In genomic region chr7:25649839-25650238, GRCm38 (mm10) we compare ENCODE assay signal across 19 mouse cellular contexts. TPM values are rescaled to one million over a fixed set of nuclear protein-coding genes. Genes with fewer than 3 reads are reported as not detected.
DNase-seq lines count a peak whose midpoint lies in the region; ATAC-seq and TF ChIP-seq lines count a peak whose summit lies in the region.
"Had no signal": no experiment of that assay in that cellular context is flagged by ENCODE, and none has a peak within 500 bp of the region (broad histone marks: within the 10 kb centered on the region; RNA-seq: fewer than 3 reads in every experiment).

No protein-coding gene starts in this region.

- DNase-seq in heart, embryonic 10.5 days (ENCODE audit: low spot score), result no peak
- no peak for DNase-seq in spleen, adult 2 months (ENCODE audit: low read depth in 1 of 2, low spot score in 2 of 2)
- DNase-seq in spleen, postnatal 14 days (ENCODE audit: low spot score in 2 of 2), result no peak
- no peak for DNase-seq in liver, embryonic 13.5 days
- no peak for DNase-seq in adrenal gland, postnatal 10 days
- DNase-seq in urinary bladder, postnatal 25 days (ENCODE audit: low spot score), result no peak
- DNase-seq: cerebellum, adult 9-10 months; gastrocnemius, postnatal 10 days; lung, embryonic 14.5 days; right cerebral cortex, postnatal 4 days had no signal

- H3K4me3 ChIP-seq in heart, embryonic 11.5 days (ENCODE audit: low read depth, low read length), result no peak overlapping the region
- no peak overlapping the region for H3K4me3 ChIP-seq in heart, embryonic 10.5 days
- no peak overlapping the region for H3K4me3 ChIP-seq in spleen, adult 2 months (ENCODE audit: extremely low read depth, insufficient read depth, insufficient read length)
- no peak overlapping the region for H3K4me3 ChIP-seq in liver, embryonic 13.5 days (replicated peaks)
- H3K4me3 ChIP-seq: forebrain, embryonic 13.5 days; hindbrain, embryonic 15.5 days had no signal

- no peaks in the 10 kb centered on the region for H3K9me3 ChIP-seq in heart, embryonic 11.5 days (replicated peaks; ENCODE audit: control insufficient read depth, low read length)
- no peaks in the 10 kb centered on the region for H3K9me3 ChIP-seq in heart, embryonic 10.5 days
- H3K9me3 ChIP-seq in liver, embryonic 13.5 days (replicated peaks), result no peaks in the 10 kb centered on the region
- H3K9me3 ChIP-seq: forebrain, embryonic 13.5 days; G1E; hindbrain, embryonic 15.5 days had no signal

- no peak overlapping the region for H3K27ac ChIP-seq in heart, embryonic 11.5 days (ENCODE audit: low read depth, low read length)
- H3K27ac ChIP-seq in heart, embryonic 10.5 days, result no peak overlapping the region
- peak overlapping the region; percentile 78 for H3K27ac ChIP-seq in spleen, adult 2 months (ENCODE audit: insufficient read depth, low read length)
- peak overlapping the region; percentile 43 for H3K27ac ChIP-seq in liver, embryonic 13.5 days
- H3K27ac ChIP-seq: forebrain, embryonic 13.5 days; hindbrain, embryonic 15.5 days; kidney, postnatal 0 days had no signal

- H3K4me1 ChIP-seq in heart, embryonic 11.5 days (ENCODE audit: control insufficient read depth, insufficient read depth, low read length), result no peaks in the 10 kb centered on the region
- H3K4me1 ChIP-seq in heart, embryonic 10.5 days, result 0 out of 2 replicates have a peak, but pooled peaks cover 3% of the 10 kb centered on the region
- H3K4me1 ChIP-seq in spleen, adult 2 months (ENCODE audit: control insufficient read depth, insufficient read depth, insufficient read length), result peaks cover 35% of the 10 kb centered on the region; the same call in 1 of the 2 replicates
- H3K4me1 ChIP-seq in liver, embryonic 13.5 days (replicated peaks), result peaks cover 20% of the 10 kb centered on the region
- H3K4me1 ChIP-seq: forebrain, embryonic 13.5 days; hindbrain, embryonic 15.5 days had no signal

- ATAC-seq in heart, embryonic 11.5 days (replicated peaks; ENCODE audit: insufficient number of reproducible peaks, low FRiP score, low TSS enrichment), result no peak
- no peak for ATAC-seq in liver, embryonic 13.5 days (ENCODE audit: low read depth)
- ATAC-seq in megakaryocyte-erythroid progenitor cell, adult 5-6 weeks (replicated peaks; ENCODE audit: low FRiP score, low TSS enrichment, poor library complexity, severe bottlenecking), result peak; percentile 49
- ATAC-seq: forebrain, embryonic 13.5 days; intestine, postnatal 0 days had no signal

- no peak for TF ChIP-seq POLR2A in spleen, adult 2 months (IDR thresholded peaks at IDR 0.05; ENCODE audit: low read depth, low read length)

- H3K9ac ChIP-seq in heart, embryonic 11.5 days (ENCODE audit: low read depth, low read length), result 0 out of 2 replicates have a peak overlapping the region, but pooled peaks have one; percentile 6
- H3K9ac ChIP-seq in liver, embryonic 13.5 days, result no peak overlapping the region
- H3K9ac ChIP-seq: forebrain, embryonic 13.5 days; hindbrain, embryonic 15.5 days; lung, embryonic 14.5 days had no signal

- WGBS in heart, embryonic 11.5 days (ENCODE audit: insufficient replicate concordance), result 72% methylated on average over 5 of the region's 5 CpGs
- 73% methylated on average over 5 of the region's 5 CpGs for WGBS in heart, embryonic 10.5 days
- WGBS in spleen, adult 2 months, result 23% methylated on average over 5 of the region's 5 CpGs
- 20% methylated on average over 5 of the region's 5 CpGs for WGBS in liver, embryonic 13.5 days (ENCODE audit: insufficient replicate concordance)

- H3K4me2 ChIP-seq in heart, embryonic 11.5 days, result no peak overlapping the region
- no peak overlapping the region for H3K4me2 ChIP-seq in liver, embryonic 13.5 days
- H3K4me2 ChIP-seq: forebrain, embryonic 13.5 days; hindbrain, embryonic 15.5 days; lung, embryonic 14.5 days; midbrain, embryonic 11.5 days had no signal

- TF ChIP-seq CTCF in spleen, adult 2 months (IDR thresholded peaks at IDR 0.05; ENCODE audit: extremely low read depth, insufficient read depth, insufficient read length, insufficient replicate concordance), result no peak

- no peaks in the 10 kb centered on the region for H3K27me3 ChIP-seq in heart, embryonic 11.5 days (ENCODE audit: control insufficient read depth, insufficient read depth, low read length)
- no peaks in the 10 kb centered on the region for H3K27me3 ChIP-seq in heart, embryonic 10.5 days (ENCODE audit: insufficient read depth, poor library complexity, severe bottlenecking)
- no peaks in the 10 kb centered on the region for H3K27me3 ChIP-seq in spleen, adult 2 months (ENCODE audit: control insufficient read depth, insufficient read depth, low read length)
- no peaks in the 10 kb centered on the region for H3K27me3 ChIP-seq in liver, embryonic 13.5 days
- H3K27me3 ChIP-seq: forebrain, embryonic 13.5 days; hindbrain, embryonic 15.5 days had no signal

- no peaks in the 10 kb centered on the region for H3K36me3 ChIP-seq in heart, embryonic 11.5 days (ENCODE audit: control insufficient read depth, insufficient read depth, low read length)
- H3K36me3 ChIP-seq in heart, embryonic 10.5 days, result no peaks in the 10 kb centered on the region
- H3K36me3 ChIP-seq in spleen, adult 2 months (ENCODE audit: control insufficient read depth, insufficient read depth, low read length), result 0 out of 2 replicates have a peak, but pooled peaks cover 1% of the 10 kb centered on the region
- H3K36me3 ChIP-seq in liver, embryonic 13.5 days, result no peaks in the 10 kb centered on the region
- H3K36me3 ChIP-seq: hindbrain, embryonic 15.5 days had no signal

RNA-seq across cellular contexts. Expression of gene Bckdha, which starts 8.9 kb away (rescaled TPM):
- 41.4 and 45.7 TPM in 2 replicates for polyA plus RNA-seq in heart, embryonic 11.5 days (2014; fragmentation: Nextera tagmentation; extraction: Ambion mirVana)
- 51.7 and 51.8 TPM in 2 replicates for polyA plus RNA-seq in heart, embryonic 10.5 days (2016; fragmentation: Nextera tagmentation; extraction: Ambion mirVana)
- 81.4 and 108 TPM in 2 replicates for polyA plus RNA-seq in spleen, adult 2 months (2012; rRNA removed)
- polyA plus RNA-seq in liver, embryonic 13.5 days (2015; fragmentation: Nextera tagmentation; extraction: Ambion mirVana), result 20.0 and 21.6 TPM in 2 replicates
- total RNA-seq in megakaryocyte-erythroid progenitor cell, adult 5-6 weeks (2014; fragmentation: Nextera tagmentation), result 20.2 and 27.4 TPM in 2 replicates
- total RNA-seq in megakaryocyte-erythroid progenitor cell, adult 5-6 weeks (2017), result 22.6 and 25.8 TPM in 2 replicates
- 100 to 1,000 TPM; 251 to 252 TPM for total RNA-seq in adrenal gland, postnatal 10 days (2021)

RNA-seq across cellular contexts. Expression of gene Exosc5, which starts 9.1 kb away (rescaled TPM):
- 40.4 and 44.8 TPM in 2 replicates for polyA plus RNA-seq in heart, embryonic 11.5 days (2014; fragmentation: Nextera tagmentation; extraction: Ambion mirVana)
- 50.6 and 74.8 TPM in 2 replicates for polyA plus RNA-seq in heart, embryonic 10.5 days (2016; fragmentation: Nextera tagmentation; extraction: Ambion mirVana)
- polyA plus RNA-seq in spleen, adult 2 months (2012; rRNA removed), result 79.5 and 111 TPM in 2 replicates
- 62.3 and 68.8 TPM in 2 replicates for polyA plus RNA-seq in liver, embryonic 13.5 days (2015; fragmentation: Nextera tagmentation; extraction: Ambion mirVana)
- total RNA-seq in megakaryocyte-erythroid progenitor cell, adult 5-6 weeks (2014; fragmentation: Nextera tagmentation), result 69.2 and 123 TPM in 2 replicates
- total RNA-seq in megakaryocyte-erythroid progenitor cell, adult 5-6 weeks (2017), result 34.9 and 43.9 TPM in 2 replicates
- total RNA-seq in adrenal gland, postnatal 10 days (2021), result 10 to 100 TPM; 45.3 to 50.6 TPM

RNA-seq across cellular contexts. Expression of gene B3gnt8, which starts 23.4 kb away (rescaled TPM):
- 2.5 and 4.0 TPM in 2 replicates for polyA plus RNA-seq in heart, embryonic 11.5 days (2014; fragmentation: Nextera tagmentation; extraction: Ambion mirVana)
- polyA plus RNA-seq in heart, embryonic 10.5 days (2016; fragmentation: Nextera tagmentation; extraction: Ambion mirVana), result 5.2 and 5.4 TPM in 2 replicates
- 54.8 and 71.5 TPM in 2 replicates for polyA plus RNA-seq in spleen, adult 2 months (2012; rRNA removed)
- 2.1 and 2.2 TPM in 2 replicates for polyA plus RNA-seq in liver, embryonic 13.5 days (2015; fragmentation: Nextera tagmentation; extraction: Ambion mirVana)
- total RNA-seq in megakaryocyte-erythroid progenitor cell, adult 5-6 weeks (2014; fragmentation: Nextera tagmentation), result 8.2 TPM in 1 of 2 replicates, not detected in the other
- total RNA-seq in megakaryocyte-erythroid progenitor cell, adult 5-6 weeks (2017), result 0.19 and 0.46 TPM in 2 replicates
- 1 to 10 TPM; 4.0 TPM for total RNA-seq in adrenal gland, postnatal 10 days (2021)

RNA-seq across cellular contexts. Expression of gene Tmem91, which starts 25.1 kb away (rescaled TPM):
- 1.2 and 2.0 TPM in 2 replicates for polyA plus RNA-seq in heart, embryonic 11.5 days (2014; fragmentation: Nextera tagmentation; extraction: Ambion mirVana)
- 1.1 and 1.9 TPM in 2 replicates for polyA plus RNA-seq in heart, embryonic 10.5 days (2016; fragmentation: Nextera tagmentation; extraction: Ambion mirVana)
- 0.35 and 0.61 TPM in 2 replicates for polyA plus RNA-seq in spleen, adult 2 months (2012; rRNA removed)
- polyA plus RNA-seq in liver, embryonic 13.5 days (2015; fragmentation: Nextera tagmentation; extraction: Ambion mirVana), result 1.0 and 1.1 TPM in 2 replicates
- 2.2 TPM in 1 of 2 replicates, not detected in the other for total RNA-seq in megakaryocyte-erythroid progenitor cell, adult 5-6 weeks (2014; fragmentation: Nextera tagmentation)
- not detected in 2 replicates for total RNA-seq in megakaryocyte-erythroid progenitor cell, adult 5-6 weeks (2017)
- 1 to 10 TPM in 1 of 2 experiments, under 1 TPM in 1; 0.90 to 1.9 TPM for total RNA-seq in adrenal gland, postnatal 10 days (2021)
- total RNA-seq: heart, postnatal 25 days had no signal

RNA-seq across cellular contexts. Expression of gene Dmac2, which starts 30.6 kb away (rescaled TPM):
- 52.3 and 60.3 TPM in 2 replicates for polyA plus RNA-seq in heart, embryonic 11.5 days (2014; fragmentation: Nextera tagmentation; extraction: Ambion mirVana)
- 48.9 and 54.6 TPM in 2 replicates for polyA plus RNA-seq in heart, embryonic 10.5 days (2016; fragmentation: Nextera tagmentation; extraction: Ambion mirVana)
- 74.7 and 91.3 TPM in 2 replicates for polyA plus RNA-seq in spleen, adult 2 months (2012; rRNA removed)
- polyA plus RNA-seq in liver, embryonic 13.5 days (2015; fragmentation: Nextera tagmentation; extraction: Ambion mirVana), result 10.4 and 11.3 TPM in 2 replicates
- total RNA-seq in megakaryocyte-erythroid progenitor cell, adult 5-6 weeks (2014; fragmentation: Nextera tagmentation), result 22.5 and 24.2 TPM in 2 replicates
- 30.4 and 35.9 TPM in 2 replicates for total RNA-seq in megakaryocyte-erythroid progenitor cell, adult 5-6 weeks (2017)
- 10 to 100 TPM; 36.2 to 51.7 TPM for total RNA-seq in adrenal gland, postnatal 10 days (2021)

Comparison
In these comparisons a context has a peak if more than half of its experiments do, and no peak if none do; other contexts are left out.
1. H3K27ac ChIP-seq: peak in spleen, adult 2 months (single experiment) and liver, embryonic 13.5 days (single experiment); none in heart, embryonic 11.5 days (single experiment) and heart, embryonic 10.5 days (single experiment).